Mouse (Mus musculus) heart, adult 2 months (tissue): ENCODE measurements around the gene Tcn2.

Source experiments
- CTCF ChIP-seq: fragments of 200-600 bp; IDR thresholded peaks from 2 replicates; pipeline ENCODE4 v1.8.1; 2022; ENCODE audit warnings: antibody characterized with exemption, mild to moderate bottlenecking, moderate library complexity
- POLR2A ChIP-seq: fragments of 200-500 bp; IDR thresholded peaks from 2 replicates; pipeline ENCODE4 v1.6.1; 2011; ENCODE audit warnings: mild to moderate bottlenecking, low read depth, low read length, control low read depth; ENCODE audit not compliant: insufficient read depth

DNA sequence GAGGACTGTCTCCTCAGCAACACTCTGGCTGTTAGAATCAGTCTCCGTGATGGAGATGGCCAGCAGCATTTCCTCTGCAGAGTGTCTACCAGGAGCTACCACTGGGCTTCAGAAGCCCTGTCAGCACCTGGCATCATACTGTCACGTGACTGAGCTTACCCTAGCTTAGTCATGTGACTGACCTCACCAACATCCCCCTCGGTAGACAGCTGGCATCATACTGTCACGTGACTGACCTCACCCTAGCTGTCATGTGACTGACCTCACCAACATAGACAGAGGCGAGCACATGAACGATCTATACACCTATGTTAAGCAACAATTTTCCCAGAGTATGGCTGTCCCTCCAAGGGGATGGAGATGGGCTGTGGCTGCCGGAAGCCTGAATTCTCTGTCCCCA, 53.3 kb downstream of the Tcn2 start:
- TF ChIP-seq POLR2A (no peak), CTCF (no peak)
